Mouse (Mus musculus) WW6 (cell line): ENCODE results near the gene Olfr1308.

ENCODE experiments used
- DNase-seq: peaks from one replicate; pipeline ENCODE4 v3.0.0-alpha.2; 2013; ENCODE audit warnings: low read depth, low spot score

Gene Olfr1308

GRCm38 (mm10) chr2:111964844-111965243 is at the start of gene Olfr1308:
Gene Olfr1308 (minus strand): TSS chr2:111964944.
- no peak for DNase-seq

- DNase-seq: no peak
Measured at GRCm38 (mm10) chr2:112012608-112013007, 47.9 kb upstream of the Olfr1308 start, which contains the start of gene Olfr1310. Gene Olfr1310 (minus strand): TSS chr2:112012708.

- DNase-seq: no peak
Measured at GRCm38 (mm10) chr2:111990181-111990580, 25.4 kb upstream of the Olfr1308 start, which contains the start of gene Olfr1309. Gene Olfr1309 (minus strand): TSS chr2:111990281.

- DNase-seq: no peak
Measured at GRCm38 (mm10) chr2:111949340-111949739, 15.4 kb downstream of the Olfr1308 start, which contains the start of gene Olfr1307. Gene Olfr1307 (minus strand): TSS chr2:111949440.

GRCm38 (mm10) chr2:111916171-111916570 is 48.6 kb downstream of the Olfr1308 start, which contains the start of gene Olfr1306:
Gene Olfr1306 (minus strand): TSS chr2:111916271.
- no peak for DNase-seq
